Mouse (Mus musculus): ENCODE measurements at regions not wholly inside any gene's neighbourhood (a gene's known extent, or its start where the extent isn't known, plus 50 kb on each side); places are given as distances from the start of the nearest gene placed in this dataset.

DNA sequence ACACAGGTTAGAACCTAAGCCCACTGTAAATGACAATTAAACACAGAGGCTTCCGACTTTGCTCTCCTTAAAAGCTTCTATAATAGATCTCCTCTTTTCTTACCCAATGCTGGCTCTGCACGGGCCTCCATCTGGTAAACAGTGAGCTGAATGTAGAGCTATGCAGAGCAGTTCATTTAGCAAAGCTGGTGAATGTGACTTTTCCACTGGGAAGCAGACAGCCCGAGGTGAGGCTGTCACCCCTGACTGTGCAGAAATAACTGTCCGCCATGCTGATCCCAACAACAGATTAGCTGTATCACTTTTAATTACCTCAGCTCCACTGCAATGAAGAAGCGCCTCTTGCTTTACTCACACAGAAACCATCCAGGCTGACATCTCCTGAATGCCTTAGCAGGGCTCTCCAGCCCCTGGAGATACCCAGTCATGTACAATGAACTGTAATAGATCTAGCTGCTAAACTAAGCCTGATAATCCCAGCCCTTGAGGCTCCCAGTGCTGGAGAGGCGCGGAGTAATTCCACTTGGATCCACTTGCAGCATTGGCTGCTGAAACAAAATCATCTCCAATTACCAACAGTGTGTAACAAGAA, 980.2 kb downstream of the Poteg start:
- TF ChIP-seq CHD1 (IDR thresholded peaks at IDR 0.05; ENCODE audit: low read depth, low read length) (no peak), RAD21 (IDR thresholded peaks at IDR 0.05; ENCODE audit: low read depth, low read length) (no peak), EP300 (IDR thresholded peaks at IDR 0.05; ENCODE audit: low read length) (no peak), PAX5 (IDR thresholded peaks at IDR 0.05; ENCODE audit: low read length) (no peak), GABPA (IDR thresholded peaks at IDR 0.05; ENCODE audit: insufficient replicate concordance, low read depth, low read length) (no peak), POLR2AphosphoS2 (IDR thresholded peaks at IDR 0.05; ENCODE audit: low read depth, low read length) (no peak)
